Mouse (Mus musculus) G1E (cell line): ENCODE measurements at regions not wholly inside any gene's neighbourhood (a gene's known extent, or its start where the extent isn't known, plus 50 kb on each side); places are given as distances from the start of the nearest gene placed in this dataset.

Experiments used
- ATAC-seq: 2 replicates; pipeline ENCODE4 v1.8.0; 2016; ENCODE audit warnings: mild to moderate bottlenecking; ENCODE audit not compliant: insufficient number of reproducible peaks, poor library complexity, low FRiP score, severe bottlenecking; ENCODE audit errors: extremely low read depth
- DNase-seq: peaks from one replicate; pipeline ENCODE4 v3.0.0; 2012; ENCODE audit warnings: low spot score
- H3K27me3 ChIP-seq: 2 replicates; pipeline ENCODE4 v1.6.1; 2012; ENCODE audit warnings: mild to moderate bottlenecking, low read length, inconsistent platforms; ENCODE audit not compliant: insufficient read depth
- H3K36me3 ChIP-seq: replicated peaks from 2 replicates; pipeline ENCODE3; 2012; ENCODE audit warnings: mild to moderate bottlenecking, inconsistent platforms
- H3K4me1 ChIP-seq: 2 replicates; pipeline ENCODE4 v1.6.1; 2012; ENCODE audit warnings: low read depth, low read length, inconsistent platforms, mixed read lengths; ENCODE audit not compliant: insufficient read depth
- H3K4me3 ChIP-seq: 2 replicates; pipeline ENCODE4 v1.5.1; 2012; ENCODE audit warnings: low read depth, mild to moderate bottlenecking, inconsistent platforms, low read length, moderate library complexity, mixed read lengths
- H3K9me3 ChIP-seq: replicated peaks from 2 replicates; pipeline ENCODE4 v1.6.1; 2012; ENCODE audit warnings: inconsistent platforms
- CTCF ChIP-seq: IDR thresholded peaks from 2 replicates; pipeline ENCODE4 v1.5.1; 2012; ENCODE audit warnings: low read depth, low read length, inconsistent platforms, mixed read lengths
- GATA1 ChIP-seq: IDR thresholded peaks from 2 replicates; pipeline ENCODE4 v1.6.1; 2012; ENCODE audit warnings: borderline replicate concordance, low read length, inconsistent platforms, mixed read lengths
- GATA2 ChIP-seq: IDR thresholded peaks from 2 replicates; pipeline ENCODE4 v1.6.1; 2012; ENCODE audit warnings: low read depth, low read length, inconsistent platforms, borderline replicate concordance
- POLR2AphosphoS5 ChIP-seq: IDR thresholded peaks from 2 replicates; pipeline ENCODE4 v1.6.1; 2012; ENCODE audit warnings: low read depth, low read length, inconsistent platforms; ENCODE audit not compliant: insufficient replicate concordance
- TAL1 ChIP-seq: conservative IDR thresholded peaks from 2 replicates; pipeline ENCODE4 v1.6.1; 2012; ENCODE audit warnings: low read depth, low read length, inconsistent platforms, mixed read lengths

GRCm38 (mm10) chr13:28421309-28421708 lies 164.0 kb downstream of the Gm11361 start:
- no peaks in the 10 kb centered on the region for H3K9me3 ChIP-seq
- no peak overlapping the region for H3K4me3 ChIP-seq
- TF ChIP-seq GATA1 (no peak), CTCF (no peak), TAL1 (no peak), POLR2AphosphoS5 (no peak), GATA2 (no peak)
- no peaks in the 10 kb centered on the region for H3K4me1 ChIP-seq
- no peak for DNase-seq
- H3K27me3 ChIP-seq = no peaks in the 10 kb centered on the region
- H3K36me3 ChIP-seq = no peaks in the 10 kb centered on the region
- no peak for ATAC-seq

- DNase-seq (no peak), ATAC-seq (no peak)
- H3K4me1 ChIP-seq = no peaks in the 10 kb centered on the region
- H3K27me3 ChIP-seq = no peaks in the 10 kb centered on the region
- no peaks in the 10 kb centered on the region for H3K36me3 ChIP-seq
- no peak for TF ChIP-seq GATA1
- TF ChIP-seq TAL1 = no peak
- TF ChIP-seq CTCF = no peak
- TF ChIP-seq POLR2AphosphoS5 = no peak
- TF ChIP-seq GATA2 = no peak
- no peaks in the 10 kb centered on the region for H3K9me3 ChIP-seq
- no peak overlapping the region for H3K4me3 ChIP-seq
Measured at GRCm38 (mm10) chr13:28420636-28421035, 163.3 kb downstream of the Gm11361 start.

GRCm38 (mm10) chr13:28419950-28420381 lies 162.6 kb downstream of the Gm11361 start:
- H3K4me1 ChIP-seq = no peaks in the 10 kb centered on the region
- TF ChIP-seq POLR2AphosphoS5 (no peak), GATA2 (no peak), TAL1 (no peak), CTCF (no peak), GATA1 (no peak)
- H3K4me3 ChIP-seq = no peak overlapping the region
- no peak for ATAC-seq
- no peak for DNase-seq
- no peaks in the 10 kb centered on the region for H3K36me3 ChIP-seq
- H3K27me3 ChIP-seq = no peaks in the 10 kb centered on the region
- H3K9me3 ChIP-seq = no peaks in the 10 kb centered on the region

- ATAC-seq = no peak
- no peaks in the 10 kb centered on the region for H3K36me3 ChIP-seq
- H3K4me3 ChIP-seq = no peak overlapping the region
- no peaks in the 10 kb centered on the region for H3K4me1 ChIP-seq
- no peak for DNase-seq
- TF ChIP-seq CTCF = no peak
- no peak for TF ChIP-seq POLR2AphosphoS5
- TF ChIP-seq TAL1 = no peak
- TF ChIP-seq GATA1 = no peak
- H3K27me3 ChIP-seq = no peaks in the 10 kb centered on the region
- no peaks in the 10 kb centered on the region for H3K9me3 ChIP-seq
Measured at GRCm38 (mm10) chr13:28418936-28419681, 161.8 kb downstream of the Gm11361 start.

GRCm38 (mm10) chr13:28417929-28418881 lies 160.9 kb downstream of the Gm11361 start:
- TF ChIP-seq CTCF (no peak), POLR2AphosphoS5 (no peak), GATA1 (no peak), TAL1 (no peak), GATA2 (no peak)
- DNase-seq (no peak), ATAC-seq (no peak)
- Histone ChIP-seq H3K9me3 (no peaks in the 10 kb centered on the region), H3K4me1 (no peaks in the 10 kb centered on the region), H3K36me3 (no peaks in the 10 kb centered on the region), H3K4me3 (no peak overlapping the region), H3K27me3 (no peaks in the 10 kb centered on the region)

GRCm38 (mm10) chr13:28417431-28417928 lies 160.2 kb downstream of the Gm11361 start:
- DNase-seq = no peak

More at GRCm38 (mm10) chr13:28417431-28417928, 160.2 kb downstream of the Gm11361 start:
- Histone ChIP-seq H3K27me3 (no peaks in the 10 kb centered on the region), H3K36me3 (no peaks in the 10 kb centered on the region), H3K9me3 (no peaks in the 10 kb centered on the region), H3K4me1 (no peaks in the 10 kb centered on the region), H3K4me3 (no peak overlapping the region)
- no peak for TF ChIP-seq TAL1
- TF ChIP-seq CTCF = no peak
- TF ChIP-seq GATA2 = no peak
- TF ChIP-seq GATA1 = no peak
- TF ChIP-seq POLR2AphosphoS5 = no peak
- ATAC-seq = no peak
